Comparison of ENCODE assay signal across 8 mouse cellular contexts in the genomic region with DNA sequence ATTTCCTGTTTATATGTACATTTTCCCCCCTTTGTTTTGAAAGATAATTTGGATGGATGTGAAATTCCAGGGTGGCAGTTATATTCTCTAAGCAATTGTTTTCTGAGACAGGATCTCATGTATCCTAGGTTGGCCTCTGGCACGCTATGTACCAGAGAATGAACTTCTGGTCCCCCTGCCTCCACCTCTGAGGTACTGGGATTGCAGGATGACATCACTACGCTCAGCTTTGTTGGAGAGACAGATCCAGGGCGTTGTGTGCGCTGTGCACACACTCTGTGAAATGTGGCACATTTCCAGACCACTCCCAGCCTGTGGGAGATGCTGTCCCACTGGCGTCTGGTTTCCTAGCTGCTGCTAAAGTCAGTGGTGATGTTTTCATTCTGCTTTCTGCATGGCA. TPM values are rescaled to one million over a fixed set of nuclear protein-coding genes. Genes with fewer than 3 reads are reported as not detected.
DNase-seq lines count a peak whose midpoint lies in the region; ATAC-seq and TF ChIP-seq lines count a peak whose summit lies in the region.

No protein-coding gene starts in this region.

- no peaks in the 10 kb centered on the region for H3K9me3 ChIP-seq in embryonic facial prominence, embryonic 14.5 days (ENCODE audit: control insufficient read depth, low read length)

- H3K4me3 ChIP-seq in embryonic facial prominence, embryonic 14.5 days (ENCODE audit: low read depth, low read length) = no peak overlapping the region
- H3K4me3 ChIP-seq in lung, adult 2 months (replicated peaks; ENCODE audit: extremely low read depth, low read depth, low read length) = no peak overlapping the region

- H3K27ac ChIP-seq in embryonic facial prominence, embryonic 14.5 days (replicated peaks; ENCODE audit: low read depth, low read length) = peak overlapping the region; percentile 63; the same call in 1 of the 2 replicates

- intact Hi-C loops in heart, postnatal 36 days (cut with DNase I) = no loop called here

- 17% methylated on average over 5 of the region's 5 CpGs for WGBS in embryonic facial prominence, embryonic 14.5 days
- 10% methylated on average over 5 of the region's 5 CpGs for WGBS in lung, adult 2 months

- 0 out of 2 replicates have a peak overlapping the region, but pooled peaks have one; percentile 10 for H3K4me2 ChIP-seq in embryonic facial prominence, embryonic 14.5 days (ENCODE audit: low read depth, low read length)

- peak; percentile 8 to 22 for DNase-seq in layer of hippocampus, postnatal 10 days (ENCODE audit: low spot score in 2 of 2)
- DNase-seq in layer of hippocampus, adult 9-10 months (ENCODE audit: low spot score) = no peak
- peak; percentile 90 for DNase-seq in embryonic facial prominence, embryonic 14.5 days (ENCODE audit: low spot score)
- DNase-seq in heart, postnatal 36 days = peak; percentile 19 to 30
- DNase-seq in lung, adult 2 months = peak; percentile 12
- no peak for DNase-seq in ovary, postnatal 36 days (ENCODE audit: low spot score)
- DNase-seq in right cerebral cortex, postnatal 25 days = no peak
- no peak for DNase-seq in spleen, postnatal 10 days (ENCODE audit: low spot score in 2 of 2)

- no peak for TF ChIP-seq POLR2A in lung, adult 2 months (IDR thresholded peaks at IDR 0.05; ENCODE audit: borderline replicate concordance, extremely low read depth, low read depth, low read length)

- no peak for TF ChIP-seq CTCF in lung, adult 2 months (IDR thresholded peaks at IDR 0.05; ENCODE audit: insufficient read depth, low read length)

- H3K27me3 ChIP-seq in embryonic facial prominence, embryonic 14.5 days (replicated peaks; ENCODE audit: control insufficient read depth, insufficient read depth, low read length) = no peaks in the 10 kb centered on the region

- H3K4me1 ChIP-seq in embryonic facial prominence, embryonic 14.5 days (ENCODE audit: control insufficient read depth, insufficient read depth, low read length) = peaks cover 3% of the 10 kb centered on the region; the same call in 1 of the 2 replicates
- peaks cover 6% of the 10 kb centered on the region for H3K4me1 ChIP-seq in lung, adult 2 months (ENCODE audit: control insufficient read depth, insufficient read depth, low read length)

- peak; percentile 88 for ATAC-seq in embryonic facial prominence, embryonic 14.5 days (ENCODE audit: low read depth)

- no peak overlapping the region for H3K9ac ChIP-seq in embryonic facial prominence, embryonic 14.5 days (ENCODE audit: low read depth, low read length)

- H3K36me3 ChIP-seq in embryonic facial prominence, embryonic 14.5 days (ENCODE audit: control insufficient read depth, insufficient read depth, low read length) = no peaks in the 10 kb centered on the region

RNA-seq across cellular contexts. Expression of a gene that starts 21.7 kb away (rescaled TPM):
- 1,000 to 10,000 TPM; 1,255 to 1,344 TPM for total RNA-seq in layer of hippocampus, postnatal 10 days (2021)
- polyA plus RNA-seq in embryonic facial prominence, embryonic 14.5 days (2014; fragmentation: Nextera tagmentation; extraction: Ambion mirVana) = 142 TPM in 2 replicates
- 1 to 10 TPM; 8.5 to 8.8 TPM for total RNA-seq in heart, postnatal 36 days (2021)
- 8.0 and 9.3 TPM in 2 replicates for polyA plus RNA-seq in lung, adult 2 months (2012; rRNA removed)

RNA-seq across cellular contexts. Expression of a gene that starts 35.6 kb away (rescaled TPM):
- total RNA-seq in layer of hippocampus, postnatal 10 days (2021) = 10 to 100 TPM; 65.5 to 66.8 TPM
- polyA plus RNA-seq in embryonic facial prominence, embryonic 14.5 days (2014; fragmentation: Nextera tagmentation; extraction: Ambion mirVana) = 39.8 and 47.9 TPM in 2 replicates
- 10 to 100 TPM; 37.3 to 52.7 TPM for total RNA-seq in heart, postnatal 36 days (2021)
- 11.7 and 24.6 TPM in 2 replicates for polyA plus RNA-seq in lung, adult 2 months (2012; rRNA removed)

Comparison
In these comparisons a context has a peak if more than half of its experiments do, and no peak if none do; other contexts are left out.
1. DNase-seq: peak in layer of hippocampus, postnatal 10 days (2 of 2), embryonic facial prominence, embryonic 14.5 days (single experiment), heart, postnatal 36 days (2 of 2) and lung, adult 2 months (single experiment); none in layer of hippocampus, adult 9-10 months (single experiment), ovary, postnatal 36 days (single experiment), right cerebral cortex, postnatal 25 days (single experiment) and spleen, postnatal 10 days (0 of 2).
2. RNA of a gene that starts 21.7 kb away (total RNA-seq): 1,255 to 1,344 TPM in layer of hippocampus, postnatal 10 days; 8.5 to 8.8 TPM in heart, postnatal 36 days; every median in the first group is over 100 times any median in the second.